In genomic region chr17:26650451-26651363, GRCm38 (mm10) we compare ENCODE assay signal across 11 mouse cellular contexts. TPM values are rescaled to one million over a fixed set of nuclear protein-coding genes. Genes with fewer than 3 reads are reported as not detected.
DNase-seq lines count a peak whose midpoint lies in the region; ATAC-seq and TF ChIP-seq lines count a peak whose summit lies in the region.
"Had no signal": no experiment of that assay in that cellular context is flagged by ENCODE, and none has a peak within 500 bp of the region (broad histone marks: within the 10 kb centered on the region; RNA-seq: fewer than 3 reads in every experiment).

No protein-coding gene starts in this region.

- H3K9me3 ChIP-seq in intestine, embryonic 16.5 days (ENCODE audit: control insufficient read depth, low read length), result no peaks in the 10 kb centered on the region
- H3K9me3 ChIP-seq: lung, embryonic 15.5 days had no signal

- H3K36me3 ChIP-seq in intestine, embryonic 16.5 days (ENCODE audit: control insufficient read depth, insufficient read depth, low read length), result no peaks in the 10 kb centered on the region

- 0 out of 2 replicates have a peak, but pooled peaks cover 5% of the 10 kb centered on the region for H3K4me1 ChIP-seq in intestine, embryonic 16.5 days (ENCODE audit: control insufficient read depth, insufficient read depth, low read length)
- H3K4me1 ChIP-seq: lung, embryonic 15.5 days had no signal

- intact Hi-C loops in left cerebral cortex, adult 2 months (cut with DNase I), result no loop called here

- peak; percentile 10 for DNase-seq in adrenal gland, postnatal 14 days
- no peak for DNase-seq in adrenal gland, postnatal 10 days
- DNase-seq in left cerebral cortex, adult 2 months (ENCODE audit: extremely low spot score in 1 of 2, low spot score in 2 of 2), result peak in 1 of 2 experiments; percentile 45
- no peak for DNase-seq in left cerebral cortex, adult 11 months (ENCODE audit: low spot score)
- peak; percentile 74 to 76 for DNase-seq in cerebellum, postnatal 25 days
- DNase-seq in urinary bladder, adult 2 months (ENCODE audit: low spot score), result no peak
- no peak for DNase-seq in urinary bladder, postnatal 36 days (ENCODE audit: low spot score in 2 of 2)
- DNase-seq: adrenal gland, postnatal 36 days; right cerebral cortex, postnatal 4 days had no signal

- no peak overlapping the region for H3K4me3 ChIP-seq in left cerebral cortex, adult 2 months
- no peak overlapping the region for H3K4me3 ChIP-seq in intestine, embryonic 16.5 days (ENCODE audit: low read length)
- H3K4me3 ChIP-seq: lung, embryonic 15.5 days had no signal

- no peaks in the 10 kb centered on the region for H3K27me3 ChIP-seq in intestine, embryonic 16.5 days (replicated peaks; ENCODE audit: control insufficient read depth, insufficient read depth, low read length)
- H3K27me3 ChIP-seq: lung, embryonic 15.5 days had no signal

- peak; percentile 28 for TF ChIP-seq CTCF in left cerebral cortex, adult 2 months (IDR thresholded peaks at IDR 0.05)

- no peak overlapping the region for H3K4me2 ChIP-seq in intestine, embryonic 16.5 days (ENCODE audit: low read depth, low read length)
- H3K4me2 ChIP-seq: lung, embryonic 15.5 days had no signal

- ATAC-seq in intestine, embryonic 16.5 days, result no peak; the same call in 1 of the 2 replicates

- WGBS in intestine, embryonic 16.5 days, result 70% methylated on average over 14 of the region's 14 CpGs

- H3K9ac ChIP-seq in intestine, embryonic 16.5 days (ENCODE audit: low read depth, low read length), result no peak overlapping the region; the same call in 1 of the 2 replicates
- H3K9ac ChIP-seq: lung, embryonic 15.5 days had no signal

- H3K27ac ChIP-seq in left cerebral cortex, adult 2 months, result peak overlapping the region; percentile 80
- H3K27ac ChIP-seq in intestine, embryonic 16.5 days (ENCODE audit: low read length), result 0 out of 2 replicates have a peak overlapping the region, but pooled peaks have one; percentile 5
- H3K27ac ChIP-seq: lung, embryonic 15.5 days had no signal

RNA-seq across cellular contexts. Expression of gene Atp6v0e, which starts 12.3 kb away (rescaled TPM):
- 188 and 193 TPM in 2 replicates for total RNA-seq in adrenal gland, postnatal 14 days (2021)
- 100 to 1,000 TPM; 180 to 190 TPM for total RNA-seq in adrenal gland, postnatal 10 days (2021)
- 10 to 100 TPM; 39.2 to 44.6 TPM for total RNA-seq in left cerebral cortex, adult 2 months (2021)
- polyA plus RNA-seq in intestine, embryonic 16.5 days (2015; fragmentation: Nextera tagmentation; extraction: Ambion mirVana), result 311 and 334 TPM in 2 replicates
- polyA plus RNA-seq in urinary bladder, adult 2 months (2012; rRNA removed), result 260 and 293 TPM in 2 replicates

Comparison
In these comparisons a context has a peak if more than half of its experiments do, and no peak if none do; other contexts are left out.
1. DNase-seq: peak in adrenal gland, postnatal 14 days (single experiment) and cerebellum, postnatal 25 days (2 of 2); none in adrenal gland, postnatal 10 days (single experiment), left cerebral cortex, adult 11 months (single experiment), urinary bladder, adult 2 months (single experiment) and urinary bladder, postnatal 36 days (0 of 2).